Mouse (Mus musculus) kidney, embryonic 16.5 days (tissue): Measurements from ENCODE around the gene Fbxl7. TPM values are rescaled to one million over a fixed set of nuclear protein-coding genes. Genes with fewer than 3 reads are reported as not detected.

Experiments
- ATAC-seq: fragments of 200-750 bp; cut with Nextera tagmentation; 2 replicates; pipeline ENCODE4 v1.8.0; 2017; ENCODE audit warnings: moderate TSS enrichment; ENCODE audit not compliant: low FRiP score, low TSS enrichment
- H3K27ac ChIP-seq: fragments of 300-500 bp; sonication (generic); 2 replicates; pipeline ENCODE4 v1.5.1; 2014; ENCODE audit warnings: low read length
- H3K27me3 ChIP-seq: fragments of 300-500 bp; sonication (generic); 2 replicates; pipeline ENCODE4 v1.6.1; 2014; ENCODE audit warnings: low read length, control low read depth, mixed read lengths; ENCODE audit not compliant: insufficient read depth
- H3K36me3 ChIP-seq: fragments of 300-500 bp; sonication (generic); 2 replicates; pipeline ENCODE4 v1.6.1; 2014; ENCODE audit warnings: low read length, control low read depth, mixed read lengths; ENCODE audit not compliant: insufficient read depth
- H3K4me1 ChIP-seq: fragments of 300-500 bp; sonication (generic); 2 replicates; pipeline ENCODE4 v1.6.1; 2014; ENCODE audit warnings: low read length, control low read depth, mixed read lengths; ENCODE audit not compliant: insufficient read depth
- H3K4me2 ChIP-seq: fragments of 300-500 bp; sonication (generic); replicated peaks from 2 replicates; pipeline ENCODE4 v1.6.1; 2014; ENCODE audit warnings: low read depth, low read length
- H3K4me3 ChIP-seq: fragments of 300-500 bp; sonication (generic); 2 replicates; pipeline ENCODE4 v1.5.1; 2014; ENCODE audit warnings: mild to moderate bottlenecking, low read length
- H3K9ac ChIP-seq: fragments of 300-500 bp; sonication (generic); replicated peaks from 2 replicates; pipeline ENCODE4 v1.6.1; 2014; ENCODE audit warnings: low read length
- H3K9me3 ChIP-seq: fragments of 300-500 bp; sonication (generic); 2 replicates; pipeline ENCODE4 v1.6.1; 2016; ENCODE audit warnings: low read length, control low read depth
- WGBS: fragments of 180-500 bp; shearing (Covaris S2); extraction: QIAGEN DNeasy Blood & Tissue Kit; methylation state at CpG from one replicate; pipeline ENCODE4 v1.1.7; 2014; 5-methylcytosine and 5-hydroxymethylcytosine counted together
- polyA plus RNA-seq: library from polyadenylated mRNA; unstranded; fragments of >200 nt; fragmentation: Nextera tagmentation; extraction: Ambion mirVana; gene quantifications from 2 replicates; pipeline ENCODE4 v1.2.1, GENCODE M21; 2015

The Fbxl7 gene
- polyA plus RNA-seq, 1 experiment from 2014 or later, result 13.1 TPM

DNA sequence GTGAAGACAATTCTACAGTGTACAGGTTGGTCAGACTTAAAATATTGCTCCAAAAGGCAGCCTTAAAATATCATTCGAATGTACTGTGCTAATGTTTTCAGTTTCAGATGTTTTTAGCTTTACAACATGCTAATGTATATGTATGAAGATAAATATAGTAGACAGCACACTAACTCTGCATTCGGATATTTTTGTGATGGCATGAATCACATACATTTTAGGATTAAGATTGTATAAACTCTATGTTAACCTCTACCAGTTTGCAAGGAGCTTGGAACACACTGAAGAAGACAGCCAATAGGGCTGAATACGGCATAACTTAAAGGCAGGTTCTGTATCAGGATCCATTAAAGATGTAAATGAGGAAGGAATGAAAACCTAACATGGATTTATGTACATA lies 299.1 kb downstream of the Fbxl7 start:
- no peak overlapping the region for H3K4me3 ChIP-seq
- ATAC-seq, result no peak
- 88% methylated on average over 3 of the region's 3 CpGs for WGBS

DNA sequence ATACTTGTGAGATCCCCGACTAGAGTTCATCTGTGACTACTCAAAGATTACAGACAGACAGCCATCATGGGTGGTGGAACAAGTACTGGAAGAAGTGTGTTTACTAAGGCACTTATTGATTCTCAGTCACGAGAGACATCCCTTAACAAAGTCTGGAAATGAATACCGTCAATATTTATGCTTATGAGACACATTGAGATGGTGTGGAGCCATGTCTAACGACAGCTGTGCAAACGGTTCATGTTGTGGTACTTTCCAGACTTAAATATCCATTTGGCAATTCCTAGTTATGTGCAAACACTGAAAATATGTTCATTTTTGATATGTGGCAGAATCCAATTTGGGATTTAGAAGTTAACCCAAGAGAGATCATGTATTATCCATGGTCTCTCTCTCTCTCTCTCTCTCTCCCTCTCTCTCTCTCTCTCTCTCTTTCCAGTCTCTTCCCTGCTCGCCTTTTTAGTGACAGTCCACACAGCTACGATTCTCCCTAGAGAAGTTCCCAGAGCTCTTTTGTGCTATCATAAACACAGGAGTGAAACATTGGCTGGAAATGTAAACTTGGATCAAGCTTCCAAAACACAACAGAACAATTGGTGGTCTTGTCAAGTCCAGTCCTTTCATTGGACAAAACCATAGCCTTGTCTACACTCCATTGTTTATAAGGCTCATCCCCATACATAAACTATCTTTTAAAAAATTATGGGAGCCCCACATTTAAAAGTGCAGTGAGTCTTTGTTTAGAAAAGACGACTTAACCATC lies 315.3 kb downstream of the Fbxl7 start:
- Histone ChIP-seq H3K27me3 (no peaks in the 10 kb centered on the region), H3K4me1 (no peaks in the 10 kb centered on the region), H3K36me3 (no peaks in the 10 kb centered on the region), H3K9me3 (no peaks in the 10 kb centered on the region), H3K4me2 (no peak overlapping the region), H3K9ac (no peak overlapping the region), H3K27ac (no peak overlapping the region), H3K4me3 (no peak overlapping the region)
- WGBS, result 82% methylated on average over 8 of the region's 8 CpGs
- no peak for ATAC-seq

More for the DNA sequence above, 299.1 kb downstream of the Fbxl7 start:
- Histone ChIP-seq H3K4me2 (no peak overlapping the region), H3K4me1 (no peaks in the 10 kb centered on the region), H3K27ac (no peak overlapping the region), H3K9ac (no peak overlapping the region), H3K27me3 (no peaks in the 10 kb centered on the region), H3K36me3 (no peaks in the 10 kb centered on the region), H3K9me3 (no peaks in the 10 kb centered on the region)

DNA sequence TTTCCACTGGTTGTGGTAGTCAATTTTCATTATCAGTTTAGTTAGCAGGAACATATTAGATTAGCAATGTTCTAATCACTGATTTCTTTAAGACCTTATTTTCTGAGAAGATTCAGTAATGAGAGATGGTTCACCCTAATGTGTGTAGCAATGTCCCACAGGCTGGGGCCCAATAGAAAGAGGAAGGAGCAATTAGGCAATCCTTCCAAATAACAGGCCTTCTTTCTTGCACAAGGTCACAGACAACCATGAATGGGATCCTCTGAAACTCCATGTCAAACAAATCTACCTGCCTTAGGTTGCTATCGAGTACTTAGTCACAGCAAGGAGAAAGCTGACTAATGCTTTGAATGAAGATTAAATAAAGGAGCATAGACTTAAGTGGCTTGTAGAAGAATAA lies 316.9 kb downstream of the Fbxl7 start:
- H3K4me2 ChIP-seq, result no peak overlapping the region
- no peaks in the 10 kb centered on the region for H3K36me3 ChIP-seq
- H3K27ac ChIP-seq, result no peak overlapping the region
- WGBS, result 95% methylated on average over 1 of the region's 1 CpGs
- ATAC-seq, result no peak
- H3K27me3 ChIP-seq, result no peaks in the 10 kb centered on the region
- H3K4me1 ChIP-seq, result no peaks in the 10 kb centered on the region
- no peaks in the 10 kb centered on the region for H3K9me3 ChIP-seq
- no peak overlapping the region for H3K9ac ChIP-seq
- H3K4me3 ChIP-seq, result no peak overlapping the region

DNA sequence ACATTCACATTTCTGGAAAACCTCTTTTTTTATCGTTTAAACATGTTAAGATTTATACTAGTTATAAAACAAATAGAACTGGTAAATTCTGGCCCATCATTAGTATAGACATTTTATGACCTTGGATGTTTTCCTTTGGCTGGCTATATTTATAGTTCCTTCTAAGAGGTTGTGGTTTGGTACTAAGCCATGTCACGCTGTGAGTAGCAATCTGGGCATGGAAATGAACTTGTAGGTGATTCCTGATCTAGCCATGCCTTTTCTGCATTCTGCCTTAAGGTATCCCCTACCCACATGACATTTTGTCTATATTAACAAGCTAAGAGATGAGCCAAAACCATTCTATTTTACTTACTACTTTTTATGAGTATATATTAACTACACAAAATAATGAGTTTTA lies 329.3 kb downstream of the Fbxl7 start:
- Histone ChIP-seq H3K27ac (no peak overlapping the region), H3K27me3 (no peaks in the 10 kb centered on the region), H3K4me1 (no peaks in the 10 kb centered on the region), H3K4me2 (no peak overlapping the region), H3K9ac (no peak overlapping the region), H3K9me3 (no peaks in the 10 kb centered on the region), H3K4me3 (no peak overlapping the region), H3K36me3 (no peaks in the 10 kb centered on the region)
- no peak for ATAC-seq
- 59% methylated on average over 2 of the region's 2 CpGs for WGBS

DNA sequence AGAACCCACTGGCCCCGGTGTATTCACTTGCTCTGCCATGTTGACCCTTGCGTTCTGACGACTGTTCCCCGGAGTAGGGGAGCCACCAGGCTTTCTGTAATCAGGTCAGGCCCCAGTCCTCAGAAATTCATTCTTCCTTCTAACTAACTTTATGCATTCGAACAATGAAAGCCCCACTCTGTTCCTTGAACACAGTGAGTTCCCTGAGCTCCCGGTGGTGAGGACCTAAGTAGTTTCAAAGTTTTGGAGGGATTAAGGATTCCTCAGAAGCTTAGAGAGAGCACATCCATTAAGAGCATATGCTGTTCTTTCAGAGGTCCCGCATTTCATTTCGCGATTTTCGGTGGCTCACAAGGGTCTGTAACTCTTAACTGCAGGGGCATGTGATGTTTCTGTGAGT lies 341.8 kb downstream of the Fbxl7 start:
- Histone ChIP-seq H3K4me1 (no peaks in the 10 kb centered on the region), H3K36me3 (peaks cover 11% of the 10 kb centered on the region; the same call in 1 of the 2 replicates), H3K9me3 (no peaks in the 10 kb centered on the region), H3K4me3 (no peak overlapping the region), H3K27me3 (no peaks in the 10 kb centered on the region), H3K4me2 (no peak overlapping the region), H3K27ac (no peak overlapping the region), H3K9ac (no peak overlapping the region)
- no peak for ATAC-seq
- 80% methylated on average over 10 of the region's 10 CpGs for WGBS

DNA sequence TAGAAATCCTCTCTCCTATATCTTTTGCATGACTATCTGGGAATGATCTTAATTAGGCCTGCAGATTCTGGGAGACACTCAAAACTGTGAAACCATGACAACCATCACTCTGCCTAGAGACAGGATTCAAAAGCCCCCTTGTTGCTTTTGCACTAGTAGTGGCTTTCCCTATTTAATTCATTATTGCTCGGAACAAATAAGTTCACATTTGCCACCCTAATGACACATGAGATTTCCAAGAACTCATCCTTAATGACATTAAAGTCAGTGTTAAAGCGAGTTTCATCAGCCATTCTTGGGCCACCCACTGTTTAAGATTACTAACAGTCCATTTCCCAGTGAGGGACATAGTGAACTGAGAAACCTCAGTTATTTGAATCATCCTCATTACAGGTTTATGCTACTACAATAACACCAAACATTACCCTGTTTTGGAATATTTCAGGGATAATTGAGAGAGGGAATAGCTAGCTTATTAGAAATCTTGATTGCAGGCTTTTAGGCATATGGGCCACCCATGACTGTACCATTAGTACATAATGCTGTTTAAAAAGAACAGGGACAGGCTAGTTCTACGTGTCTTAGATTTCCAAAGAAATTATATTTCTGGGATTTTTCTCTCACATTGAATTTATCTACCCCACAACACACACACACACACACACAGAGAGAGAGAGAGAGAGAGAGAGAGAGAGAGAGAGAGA lies 361.2 kb downstream of the Fbxl7 start:
- Histone ChIP-seq H3K4me2 (no peak overlapping the region), H3K27ac (no peak overlapping the region), H3K9ac (no peak overlapping the region), H3K4me3 (no peak overlapping the region), H3K9me3 (no peaks in the 10 kb centered on the region), H3K4me1 (no peaks in the 10 kb centered on the region), H3K27me3 (no peaks in the 10 kb centered on the region), H3K36me3 (no peaks in the 10 kb centered on the region)
- WGBS, result 80% methylated on average over 3 of the region's 3 CpGs
- no peak for ATAC-seq

DNA sequence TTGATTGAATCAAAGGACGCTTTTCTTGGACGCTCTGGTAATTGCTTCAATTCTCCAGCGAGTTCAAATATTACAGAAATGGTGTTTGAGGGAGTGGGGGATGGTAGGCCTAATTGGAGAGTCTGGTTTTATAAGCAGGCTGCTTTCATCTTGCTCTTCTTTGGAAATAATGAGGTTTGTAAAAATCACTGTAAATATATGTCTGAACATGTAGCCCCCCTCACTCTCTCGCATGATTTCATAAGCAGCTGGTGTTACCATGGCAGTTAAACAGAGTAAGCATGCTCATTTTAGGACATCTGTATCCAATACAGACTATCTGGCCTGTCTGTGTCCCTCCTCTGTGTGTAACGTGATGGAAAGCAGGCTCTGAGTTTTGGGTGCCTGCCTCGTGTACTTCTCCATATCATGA lies 376.2 kb downstream of the Fbxl7 start:
- 78% methylated on average over 6 of the region's 6 CpGs for WGBS
- no peak overlapping the region for H3K27ac ChIP-seq
- H3K9ac ChIP-seq, result no peak overlapping the region
- no peak overlapping the region for H3K4me2 ChIP-seq
- H3K9me3 ChIP-seq, result no peaks in the 10 kb centered on the region
- no peak overlapping the region for H3K4me3 ChIP-seq
- no peak for ATAC-seq
- no peaks in the 10 kb centered on the region for H3K4me1 ChIP-seq
- H3K36me3 ChIP-seq, result no peaks in the 10 kb centered on the region
- no peaks in the 10 kb centered on the region for H3K27me3 ChIP-seq

DNA sequence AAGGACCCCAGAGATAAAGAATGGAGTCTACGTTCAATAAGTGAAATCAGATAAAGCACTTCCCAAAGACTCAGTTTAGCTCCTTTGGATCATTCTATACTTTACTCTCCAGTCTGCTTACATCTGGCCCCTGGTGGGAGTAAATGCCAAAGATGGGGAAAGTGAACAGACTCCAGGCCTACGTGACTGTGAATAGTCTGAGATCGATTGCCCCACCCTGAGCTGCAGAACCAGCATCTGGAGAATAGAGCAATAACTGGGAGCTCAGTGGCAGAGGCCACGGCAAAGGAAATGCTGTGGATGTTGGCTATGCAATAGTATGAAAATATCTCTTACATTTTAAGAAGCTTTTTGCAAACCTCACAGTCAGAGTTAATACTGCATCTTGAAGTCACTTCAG lies 394.4 kb downstream of the Fbxl7 start:
- ATAC-seq, result no peak
- Histone ChIP-seq H3K36me3 (no peaks in the 10 kb centered on the region), H3K9me3 (peaks cover 5% of the 10 kb centered on the region; the same call in 1 of the 2 replicates)

More for the DNA sequence above, 394.4 kb downstream of the Fbxl7 start:
- Histone ChIP-seq H3K4me1 (no peaks in the 10 kb centered on the region), H3K4me2 (no peak overlapping the region), H3K27me3 (no peaks in the 10 kb centered on the region), H3K4me3 (no peak overlapping the region), H3K27ac (no peak overlapping the region), H3K9ac (no peak overlapping the region)
- WGBS, result 60% methylated on average over 4 of the region's 4 CpGs
